Mouse (Mus musculus) common myeloid progenitor, adult 5-6 weeks (primary cell): ENCODE results near the gene Olfr1133. TPM values are rescaled to one million over a fixed set of nuclear protein-coding genes. Genes with fewer than 3 reads are reported as not detected.
"Not testable (repeated sequence)": the region's sequence is repeated elsewhere in the genome, so short reads cannot be mapped to it uniquely, and the experiment has no call there.

ENCODE experiments used
- ATAC-seq: replicated peaks from 2 replicates; pipeline ENCODE4 v1.8.0; 2016; ENCODE audit warnings: low read depth, mild to moderate bottlenecking, moderate TSS enrichment, inconsistent platforms; ENCODE audit not compliant: poor library complexity, severe bottlenecking
- total RNA-seq: library from RNA; stranded (forward); fragments of 200-1000, 187-1606 nt; gene quantifications from 2 replicates; pipeline ENCODE4 v1.2.3, GENCODE M21; 2017

Gene Olfr1133
- total RNA-seq = not detected in 2 replicates

DNA sequence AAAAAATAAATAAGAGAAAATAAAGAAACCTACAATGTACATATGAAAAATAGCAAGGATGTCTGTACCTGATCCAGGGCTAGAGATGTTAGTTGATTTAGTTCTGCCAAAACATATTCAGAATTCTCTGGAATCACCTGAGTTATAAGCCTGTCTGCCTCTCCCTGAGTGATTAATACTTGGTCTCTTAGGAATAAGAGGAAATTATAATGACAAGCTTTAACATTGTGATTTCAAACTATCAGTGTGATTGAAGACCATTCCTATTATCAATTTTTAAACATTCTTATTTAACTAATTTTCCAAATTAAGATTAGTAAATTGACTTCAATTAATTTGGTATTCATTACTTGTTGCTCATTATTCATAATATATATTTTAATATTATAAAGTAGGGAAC, at the start of gene Olfr1133:
Gene Olfr1133 (minus strand): TSS at position 101 of the 400 bp plus-strand sequence.
- ATAC-seq = no peak

DNA sequence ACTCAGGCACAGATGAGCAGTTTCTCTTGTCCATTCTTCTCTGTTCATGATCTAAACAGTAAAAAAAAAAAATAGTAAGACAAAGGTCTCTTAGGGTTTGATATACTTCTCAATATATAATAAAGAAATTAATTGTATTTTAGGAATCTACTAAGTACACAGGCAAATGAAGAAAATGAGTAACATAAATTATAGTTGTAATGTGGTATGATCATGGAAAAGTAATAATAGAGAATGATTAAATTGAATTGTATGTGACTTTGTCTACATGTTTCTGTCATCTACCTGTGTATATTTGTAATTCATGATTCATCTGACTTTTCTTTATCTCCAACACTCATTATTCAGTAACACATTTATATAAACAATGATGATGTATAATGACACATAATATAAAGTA, 46.7 kb upstream of the Olfr1133 start, which contains the start of gene Olfr1136:
Gene Olfr1136 (minus strand): TSS at position 101 of the 400 bp plus-strand sequence.
- no peak for ATAC-seq

DNA sequence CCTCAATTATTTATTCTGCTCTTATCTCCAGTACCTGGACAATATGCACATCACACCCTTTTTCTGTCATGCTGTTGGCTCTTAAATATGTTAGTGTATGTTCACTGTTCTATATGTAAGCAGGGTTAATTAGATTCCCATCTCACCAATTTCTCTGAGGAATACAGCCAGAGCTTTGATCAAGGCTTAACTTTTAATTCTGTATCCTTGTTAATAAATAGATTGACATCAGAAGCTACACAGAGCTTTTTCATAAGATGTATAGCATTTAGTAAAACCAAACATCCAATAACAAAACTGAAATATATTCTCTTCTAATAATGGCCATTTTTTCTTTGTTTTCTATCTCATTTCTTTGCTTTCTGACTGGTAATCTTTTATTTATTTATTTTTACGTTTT, 26.4 kb upstream of the Olfr1133 start, which contains the start of gene Olfr1135:
Gene Olfr1135 (minus strand): TSS at position 101 of the 400 bp plus-strand sequence.
- no peak for ATAC-seq

DNA sequence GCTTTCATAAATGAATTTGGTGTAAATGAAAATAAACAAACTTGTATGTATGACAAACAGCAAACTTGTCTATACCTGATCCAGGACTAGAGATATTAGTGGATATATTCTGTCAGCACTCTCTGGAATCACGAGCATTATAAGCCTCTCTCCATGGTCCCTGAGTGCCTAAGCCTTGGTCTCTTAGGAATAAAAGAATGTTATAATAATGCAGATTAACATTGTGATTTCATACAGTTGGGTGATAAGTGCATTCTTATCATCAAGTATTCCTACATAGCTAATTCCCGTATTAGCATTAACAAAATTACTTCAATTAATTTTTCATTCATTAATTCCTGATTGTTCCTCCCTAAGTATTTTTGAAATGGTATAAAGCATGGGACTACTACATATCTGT, 11.2 kb upstream of the Olfr1133 start, which contains the start of gene Olfr1134:
Gene Olfr1134 (minus strand): TSS at position 101 of the 400 bp plus-strand sequence.
- ATAC-seq = no peak

DNA sequence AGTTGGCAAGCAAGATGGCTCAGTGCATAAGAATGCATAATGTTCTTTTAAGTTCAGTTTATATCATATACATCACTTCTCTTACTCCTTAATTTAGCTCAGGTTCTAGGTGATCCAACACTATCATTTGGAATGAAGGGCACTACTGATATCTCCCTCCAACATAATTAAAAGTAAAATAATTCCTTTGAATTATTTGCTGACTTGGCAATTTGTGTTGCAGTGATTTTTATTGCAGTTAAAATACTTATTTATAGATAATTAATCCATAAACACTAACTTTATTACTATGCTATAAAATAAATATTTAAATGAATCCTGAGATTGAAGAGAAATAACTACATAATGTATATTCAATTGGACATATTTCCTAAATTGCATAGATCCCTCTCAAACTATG, 4.7 kb downstream of the Olfr1133 start:
- ATAC-seq = no peak

DNA sequence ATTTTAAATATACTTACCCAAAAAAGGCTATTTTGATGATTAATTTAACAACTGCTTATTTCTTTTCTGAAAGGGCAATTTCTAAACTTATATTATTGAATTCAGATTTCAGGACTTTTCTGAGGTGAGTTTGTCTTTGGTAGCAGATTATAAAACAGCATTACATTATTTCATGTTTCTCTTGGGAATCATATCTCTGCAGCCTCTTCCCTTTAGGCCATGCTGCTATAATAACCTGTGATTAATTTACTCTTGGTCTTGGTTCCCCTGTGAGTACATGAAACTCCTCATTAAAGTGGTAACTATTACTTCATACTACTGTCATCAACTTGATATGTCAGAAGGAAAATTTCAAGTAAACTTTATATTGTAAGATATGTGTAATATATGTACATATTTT, 9.7 kb downstream of the Olfr1133 start, which contains the start of gene Olfr1132:
Gene Olfr1132 (minus strand): TSS at position 101 of the 400 bp plus-strand sequence.
- no peak for ATAC-seq

DNA sequence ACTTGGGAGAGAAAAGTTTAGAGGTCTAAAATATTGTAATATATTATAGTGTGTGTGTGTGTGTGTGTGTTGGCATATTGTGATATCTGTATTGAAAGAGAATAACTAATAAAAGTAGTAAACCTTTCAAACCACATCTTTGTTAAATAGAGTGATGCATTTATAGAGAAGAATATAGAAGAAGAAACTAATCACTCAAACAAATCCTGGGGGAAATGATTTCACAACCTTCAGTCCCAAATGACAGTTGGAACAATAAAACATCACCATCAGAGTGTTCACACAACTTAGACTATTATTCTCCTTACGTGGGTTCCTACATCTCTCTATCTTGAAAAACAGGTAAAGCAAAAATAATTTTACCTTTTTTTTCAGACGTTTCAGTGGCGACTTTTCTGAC, 20.4 kb downstream of the Olfr1133 start, which contains the start of gene Olfr1131:
Gene Olfr1131 (plus strand): TSS at position 301 of the 400 bp plus-strand sequence.
- ATAC-seq = no peak

DNA sequence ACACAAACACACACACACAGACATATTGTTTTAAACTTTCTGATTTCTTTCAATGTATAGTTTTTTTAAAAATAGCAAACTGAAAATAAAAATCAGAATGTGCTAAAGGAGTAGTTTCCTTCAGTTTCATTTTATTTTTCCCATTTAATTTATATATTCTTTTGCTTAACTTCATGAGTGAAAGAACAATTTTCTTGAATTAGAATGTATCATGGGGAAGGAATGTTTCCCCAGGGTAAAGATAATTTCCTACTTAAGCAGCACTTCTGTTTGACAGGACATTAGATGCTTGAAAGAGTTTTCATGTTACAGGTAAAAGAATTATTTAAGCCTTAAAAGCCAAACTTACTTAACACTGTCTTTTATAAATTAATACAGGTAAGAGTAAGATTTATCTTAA, 41.3 kb downstream of the Olfr1133 start, which contains the start of gene Olfr1130:
Gene Olfr1130 (plus strand): TSS at position 301 of the 400 bp plus-strand sequence.
- not testable (repeated sequence) for ATAC-seq

Other genes with a start within 250 kb of the Olfr1133 start
- not detected in 2 replicates for gene Olfr1123, start 230.7 kb downstream of the Olfr1133 start, total RNA-seq
- gene Olfr1124, start 217.1 kb downstream of the Olfr1133 start, total RNA-seq = not detected in 2 replicates
- not detected in 2 replicates for gene Olfr1126, start 193.4 kb downstream of the Olfr1133 start, total RNA-seq
- gene Pramel7, start 150.3 kb downstream of the Olfr1133 start, total RNA-seq = not detected in 2 replicates
- gene Pramel6, start 140.8 kb downstream of the Olfr1133 start, total RNA-seq = not detected in 2 replicates
- not detected in 2 replicates for gene Olfr153, start 115.6 kb downstream of the Olfr1133 start, total RNA-seq
- gene Olfr1128, start 101.8 kb downstream of the Olfr1133 start, total RNA-seq = not detected in 2 replicates
- not detected in 2 replicates for gene Olfr1129, start 73.5 kb downstream of the Olfr1133 start, total RNA-seq
- not detected in 2 replicates for gene Olfr1130, start 41.2 kb downstream of the Olfr1133 start, total RNA-seq
- gene Olfr1131, start 20.3 kb downstream of the Olfr1133 start, total RNA-seq = not detected in 2 replicates
- gene Olfr1132, start 9.8 kb downstream of the Olfr1133 start, total RNA-seq = not detected in 2 replicates
- not detected in 2 replicates for gene Olfr1134, start 11.1 kb upstream of the Olfr1133 start, total RNA-seq
- not detected in 2 replicates for gene Olfr1135, start 26.3 kb upstream of the Olfr1133 start, total RNA-seq
- not detected in 2 replicates for gene Olfr1136, start 46.6 kb upstream of the Olfr1133 start, total RNA-seq
- gene Olfr1137, start 65.8 kb upstream of the Olfr1133 start, total RNA-seq = not detected in 2 replicates
- not detected in 2 replicates for gene Olfr1138, start 92.6 kb upstream of the Olfr1133 start, total RNA-seq
- not detected in 2 replicates for gene Olfr1140, start 96.4 kb upstream of the Olfr1133 start, total RNA-seq
- gene Olfr1141, start 106.6 kb upstream of the Olfr1133 start, total RNA-seq = not detected in 2 replicates
- gene Olfr152, start 132.1 kb upstream of the Olfr1133 start, total RNA-seq = not detected in 2 replicates
- not detected in 2 replicates for gene Olfr1143, start 153.2 kb upstream of the Olfr1133 start, total RNA-seq
- not detected in 2 replicates for gene Olfr1145, start 162.4 kb upstream of the Olfr1133 start, total RNA-seq
- not detected in 2 replicates for gene Olfr1148, start 183.2 kb upstream of the Olfr1133 start, total RNA-seq
- not detected in 2 replicates for gene Olfr1150-ps1, start 196.6 kb upstream of the Olfr1133 start, total RNA-seq
- gene Olfr1151, start 208.5 kb upstream of the Olfr1133 start, total RNA-seq = not detected in 2 replicates
- not detected in 2 replicates for gene Olfr1152, start 219.1 kb upstream of the Olfr1133 start, total RNA-seq
- gene Olfr1153, start 247.6 kb upstream of the Olfr1133 start, total RNA-seq = not detected in 2 replicates